Mouse (Mus musculus): ENCODE results near the gene Mea1.

Gene Mea1

GRCm38 (mm10) chr17:46678416-46678815 is at the start of gene Mea1:
Gene Mea1 (plus strand): TSS chr17:46678793.
- no peak for DNase-seq (ENCODE audit: low read depth)

GRCm38 (mm10) chr17:46629685-46630441 is 48.7 kb upstream of the Mea1 start:
- no peak for DNase-seq (ENCODE audit: low read depth)

- DNase-seq (ENCODE audit: low read depth), result peak; percentile 80
Observed at GRCm38 (mm10) chr17:46636831-46637523, 41.6 kb upstream of the Mea1 start.

- DNase-seq (ENCODE audit: low read depth), result no peak
Observed at GRCm38 (mm10) chr17:46639929-46640328, 38.7 kb upstream of the Mea1 start.

- DNase-seq (ENCODE audit: low read depth), result no peak
Observed at GRCm38 (mm10) chr17:46642060-46642459, 36.5 kb upstream of the Mea1 start.

- no peak for DNase-seq (ENCODE audit: low read depth)
Observed at GRCm38 (mm10) chr17:46644152-46644805, 34.3 kb upstream of the Mea1 start.

GRCm38 (mm10) chr17:46644916-46645475 is 33.6 kb upstream of the Mea1 start:
- no peak for DNase-seq (ENCODE audit: low read depth)

GRCm38 (mm10) chr17:46645561-46646321 is 32.9 kb upstream of the Mea1 start, which contains the start of the genes Klc4 and Mrpl2:
Gene Klc4 (minus strand): TSS chr17:46646022.
Gene Mrpl2 (plus strand): TSS chr17:46646229.
- peak; percentile 99 for DNase-seq (ENCODE audit: low read depth)

GRCm38 (mm10) chr17:46646322-46646662 is 32.3 kb upstream of the Mea1 start:
- no peak for DNase-seq (ENCODE audit: low read depth)

GRCm38 (mm10) chr17:46647279-46647678 is 31.3 kb upstream of the Mea1 start:
- DNase-seq (ENCODE audit: low read depth), result no peak

GRCm38 (mm10) chr17:46648436-46648835 is 30.2 kb upstream of the Mea1 start:
- no peak for DNase-seq (ENCODE audit: low read depth)

- no peak for DNase-seq (ENCODE audit: low read depth)
Observed at GRCm38 (mm10) chr17:46649811-46650210, 28.8 kb upstream of the Mea1 start.

GRCm38 (mm10) chr17:46650232-46651031 is 28.2 kb upstream of the Mea1 start, which contains the start of gene Cul7:
Gene Cul7 (plus strand): TSS chr17:46650337.
- peak; percentile 87 for DNase-seq (ENCODE audit: low read depth)

GRCm38 (mm10) chr17:46651292-46651691 is 27.3 kb upstream of the Mea1 start:
- DNase-seq (ENCODE audit: low read depth), result no peak

- no peak for DNase-seq (ENCODE audit: low read depth)
Observed at GRCm38 (mm10) chr17:46651755-46652547, 26.6 kb upstream of the Mea1 start.

- DNase-seq (ENCODE audit: low read depth), result no peak
Observed at GRCm38 (mm10) chr17:46656054-46656453, 22.5 kb upstream of the Mea1 start.

GRCm38 (mm10) chr17:46661351-46661750 is 17.2 kb upstream of the Mea1 start:
- no peak for DNase-seq (ENCODE audit: low read depth)

GRCm38 (mm10) chr17:46661981-46662380 is 16.6 kb upstream of the Mea1 start:
- no peak for DNase-seq (ENCODE audit: low read depth)

GRCm38 (mm10) chr17:46662730-46663129 is 15.9 kb upstream of the Mea1 start:
- DNase-seq (ENCODE audit: low read depth), result no peak

GRCm38 (mm10) chr17:46667712-46668111 is 10.9 kb upstream of the Mea1 start:
- DNase-seq (ENCODE audit: low read depth), result no peak
